Mouse (Mus musculus): ENCODE measurements around the gene Ccdc7a. TPM values are rescaled to one million over a fixed set of nuclear protein-coding genes. Genes with fewer than 3 reads are reported as not detected.

Ccdc7a gene
- polyA plus RNA-seq, 1 experiment, result not detected

GRCm38 (mm10) chr8:128684609-128685506 is 380.5 kb downstream of the Ccdc7a start:
- H3K4me1 ChIP-seq (ENCODE audit: control insufficient read depth, insufficient read depth, low read length), result no peaks in the 10 kb centered on the region
- peak overlapping the region; percentile 88 for H3K27ac ChIP-seq (ENCODE audit: insufficient read depth, low read length)
- no peaks in the 10 kb centered on the region for H3K36me3 ChIP-seq (ENCODE audit: control insufficient read depth, insufficient read depth, low read length, poor library complexity, severe bottlenecking)
- H3K27me3 ChIP-seq (ENCODE audit: control insufficient read depth, insufficient read depth, low read length, poor library complexity, severe bottlenecking), result no peaks in the 10 kb centered on the region
- H3K4me3 ChIP-seq (ENCODE audit: low read depth, low read length), result peak overlapping the region; percentile 79
- H3K9ac ChIP-seq (ENCODE audit: low read depth, poor library complexity, severe bottlenecking), result peak overlapping the region; percentile 100
- TF ChIP-seq CTCF (IDR thresholded peaks at IDR 0.05; ENCODE audit: low read depth, low read length), result no peak
- TF ChIP-seq EP300 (IDR thresholded peaks at IDR 0.05; ENCODE audit: insufficient read depth, low read depth, low read length), result no peak
- no peak for TF ChIP-seq POLR2A (IDR thresholded peaks at IDR 0.05; ENCODE audit: insufficient read depth, low read length)
- H3K9me3 ChIP-seq (replicated peaks; ENCODE audit: control insufficient read depth, insufficient read depth, low read length, poor library complexity, severe bottlenecking), result 0 out of 2 replicates have a peak, but pooled peaks cover 5% of the 10 kb centered on the region

Other genes starting within 250 kb of the Ccdc7a start
- not detected in 2 replicates for gene Ccdc7b, start 1.6 kb upstream of the Ccdc7a start, polyA plus RNA-seq (2011; ENCODE audit: insufficient read depth, insufficient read length, low read depth, missing spikeins)
- gene Gm10999, start 66.1 kb upstream of the Ccdc7a start, polyA plus RNA-seq (2011; ENCODE audit: insufficient read depth, insufficient read length, low read depth, missing spikeins), result not detected in 2 replicates
- gene 2610044O15Rik8, start 168.9 kb upstream of the Ccdc7a start, polyA plus RNA-seq (2011; ENCODE audit: insufficient read depth, insufficient read length, low read depth, missing spikeins), result 25.1 and 30.3 TPM in 2 replicates

Data from ES-Bruce4 (cell line).